Mouse (Mus musculus): ENCODE results near the gene Pdpn. TPM values are rescaled to one million over a fixed set of nuclear protein-coding genes. Genes with fewer than 3 reads are reported as not detected.

Gene Pdpn
- 153 and 177 TPM in 2 replicates for polyA plus RNA-seq (2015; fragmentation: Nextera tagmentation; extraction: Ambion mirVana)

DNA sequence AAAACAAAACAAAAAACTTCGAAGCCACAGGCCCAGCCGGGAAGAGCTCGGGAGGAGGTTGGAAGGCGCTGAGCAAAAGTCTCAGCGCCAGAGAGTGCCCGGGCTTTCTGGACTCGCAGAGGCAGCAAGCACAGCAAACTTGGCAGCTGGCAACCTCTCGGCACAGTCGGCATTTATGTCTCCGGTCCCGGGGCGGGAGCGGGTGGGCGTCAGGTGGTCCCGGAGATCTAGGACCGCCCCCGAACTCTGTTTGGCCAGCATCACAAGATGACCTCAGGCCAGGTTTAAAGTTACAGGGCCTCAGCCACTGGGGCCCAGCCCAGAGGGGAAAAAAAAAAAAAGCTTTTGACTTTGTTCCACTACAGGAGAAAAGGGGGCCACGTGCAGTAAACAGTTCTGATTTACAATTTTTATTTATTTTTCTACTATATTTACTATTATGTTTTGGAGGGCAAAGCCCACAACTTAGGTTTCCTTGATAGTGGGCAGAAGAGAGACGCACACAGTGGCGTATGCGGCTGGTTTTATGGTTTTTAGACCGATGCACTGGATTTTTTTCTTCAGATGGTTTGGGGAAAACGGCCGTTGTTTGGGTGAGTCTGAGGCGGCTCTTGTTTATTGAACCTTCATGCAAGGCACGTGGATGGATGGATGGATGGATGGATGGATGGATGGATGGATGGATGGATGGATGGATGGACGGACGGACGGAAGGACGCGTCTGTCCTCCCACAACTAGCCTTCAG, at the start of gene Pdpn:
Pdpn (minus strand) TSS at position 240 of the 746 bp plus-strand sequence.

Other genes with a start within 250 kb of the Pdpn start
- gene Prdm2, start 86.6 kb downstream of the Pdpn start, polyA plus RNA-seq (2015; fragmentation: Nextera tagmentation; extraction: Ambion mirVana) = 5.2 and 6.7 TPM in 2 replicates
- 0.06 TPM in 1 of 2 replicates, not detected in the other for gene Lrrc38, start 50.2 kb upstream of the Pdpn start, polyA plus RNA-seq (2015; fragmentation: Nextera tagmentation; extraction: Ambion mirVana)
- not detected in 2 replicates for gene Pramel1, start 94.9 kb upstream of the Pdpn start, polyA plus RNA-seq (2015; fragmentation: Nextera tagmentation; extraction: Ambion mirVana)
- 6.9 and 9.2 TPM in 2 replicates for gene Pramef8, start 112.9 kb upstream of the Pdpn start, polyA plus RNA-seq (2015; fragmentation: Nextera tagmentation; extraction: Ambion mirVana)
- gene Oog4, start 150.8 kb upstream of the Pdpn start, polyA plus RNA-seq (2015; fragmentation: Nextera tagmentation; extraction: Ambion mirVana) = not detected in 2 replicates
- not detected in 2 replicates for gene Gm13043, start 211.8 kb upstream of the Pdpn start, polyA plus RNA-seq (2015; fragmentation: Nextera tagmentation; extraction: Ambion mirVana)
- not detected in 2 replicates for gene Gm13040, start 236.4 kb upstream of the Pdpn start, polyA plus RNA-seq (2015; fragmentation: Nextera tagmentation; extraction: Ambion mirVana)

All from urinary bladder, postnatal 0 days (tissue).